Mouse (Mus musculus): Measurements from ENCODE around the gene Ccdc151. TPM values are rescaled to one million over a fixed set of nuclear protein-coding genes. Genes with fewer than 3 reads are reported as not detected.

Gene Ccdc151
- polyA plus RNA-seq, 1 experiment = 6.7 TPM

GRCm38 (mm10) chr9:21968883-21969282, 33.6 kb downstream of the Ccdc151 start:
- DNase-seq (ENCODE audit: low read depth) = no peak
- TF ChIP-seq CTCF (IDR thresholded peaks at IDR 0.05; ENCODE audit: borderline replicate concordance, extremely low read depth, insufficient read depth, insufficient read length) (no peak), POLR2A (IDR thresholded peaks at IDR 0.05; ENCODE audit: borderline replicate concordance, extremely low read depth, insufficient read depth, insufficient read length, poor library complexity, severe bottlenecking) (no peak)

GRCm38 (mm10) chr9:21963417-21963816, 39.0 kb downstream of the Ccdc151 start, which contains the start of gene Epor:
TSS of gene Epor (minus strand) at chr9:21963506.
- TF ChIP-seq CTCF (IDR thresholded peaks at IDR 0.05; ENCODE audit: borderline replicate concordance, extremely low read depth, insufficient read depth, insufficient read length) (no peak), POLR2A (IDR thresholded peaks at IDR 0.05; ENCODE audit: borderline replicate concordance, extremely low read depth, insufficient read depth, insufficient read length, poor library complexity, severe bottlenecking) (no peak)
- DNase-seq (ENCODE audit: low read depth) = no peak

DNA sequence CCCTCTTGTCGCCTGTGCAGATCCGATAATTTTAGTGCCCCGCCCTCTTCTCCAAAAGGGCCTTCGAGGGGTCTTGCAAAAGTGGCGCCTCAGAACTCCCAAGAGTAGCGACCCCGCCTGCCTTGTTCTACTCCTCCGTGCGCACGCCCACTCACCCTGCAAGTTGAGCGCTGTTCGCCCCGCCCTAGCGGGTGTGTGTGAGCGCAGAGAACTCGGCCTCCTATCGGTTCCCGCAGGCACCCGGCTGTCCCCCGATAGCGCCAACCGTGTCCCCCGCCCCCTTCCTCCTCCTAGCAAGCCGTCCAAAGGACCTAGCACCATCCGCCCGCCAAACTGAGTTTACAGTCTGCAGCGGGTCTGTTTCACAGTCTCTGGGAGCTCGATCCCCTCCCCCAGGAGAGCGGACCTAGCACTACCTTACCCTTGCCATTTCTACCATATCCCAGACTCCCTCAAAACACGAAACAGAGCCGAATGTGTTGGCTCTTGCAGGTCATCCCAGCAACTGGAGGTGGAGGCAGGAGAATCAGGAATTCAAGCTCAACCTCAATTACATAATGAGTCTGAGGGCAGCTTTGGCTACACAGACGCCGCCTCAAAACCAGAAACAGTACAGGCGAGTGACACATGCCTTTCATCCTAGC, 39.9 kb downstream of the Ccdc151 start:
- DNase-seq (ENCODE audit: low read depth) = peak; percentile 75
- TF ChIP-seq CTCF (IDR thresholded peaks at IDR 0.05; ENCODE audit: borderline replicate concordance, extremely low read depth, insufficient read depth, insufficient read length) (no peak; the same call in 1 of the 2 replicates), POLR2A (IDR thresholded peaks at IDR 0.05; ENCODE audit: borderline replicate concordance, extremely low read depth, insufficient read depth, insufficient read length, poor library complexity, severe bottlenecking) (no peak)

GRCm38 (mm10) chr9:21962010-21962409, 40.4 kb downstream of the Ccdc151 start:
- DNase-seq (ENCODE audit: low read depth) = no peak
- no peak for TF ChIP-seq POLR2A (IDR thresholded peaks at IDR 0.05; ENCODE audit: borderline replicate concordance, extremely low read depth, insufficient read depth, insufficient read length, poor library complexity, severe bottlenecking)
- no peak for TF ChIP-seq CTCF (IDR thresholded peaks at IDR 0.05; ENCODE audit: borderline replicate concordance, extremely low read depth, insufficient read depth, insufficient read length)

DNA sequence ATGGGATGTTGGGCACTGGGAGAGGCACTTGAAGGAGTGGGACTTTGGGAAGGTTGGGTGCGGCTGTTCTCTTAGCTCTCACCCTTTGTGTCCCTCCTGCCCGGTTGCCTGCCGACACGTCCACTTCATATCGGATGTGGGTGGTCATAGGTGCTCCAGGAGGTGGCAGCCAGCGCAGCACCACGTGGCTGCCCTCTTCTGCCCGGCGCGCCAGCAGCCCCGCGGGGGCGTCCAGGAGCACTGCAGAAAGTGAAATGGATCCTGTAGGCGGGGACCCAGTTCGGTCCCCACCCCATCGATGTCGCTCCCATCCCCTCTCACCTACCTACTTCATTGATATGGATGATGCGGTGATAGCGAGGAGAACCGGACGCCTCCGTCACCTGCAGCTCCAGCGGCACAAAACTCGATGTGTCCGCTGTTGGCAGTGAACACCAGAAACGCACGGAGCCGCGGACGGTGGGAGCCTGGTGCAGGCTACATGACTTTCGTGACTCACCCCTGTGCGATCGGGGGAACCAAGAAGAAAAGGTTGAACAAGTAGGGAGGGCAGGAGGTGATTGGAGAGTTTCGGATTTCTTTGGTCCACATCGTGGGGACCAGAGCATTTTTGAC, 41.0 kb downstream of the Ccdc151 start:
- no peak for TF ChIP-seq CTCF (IDR thresholded peaks at IDR 0.05; ENCODE audit: borderline replicate concordance, extremely low read depth, insufficient read depth, insufficient read length)
- no peak for TF ChIP-seq POLR2A (IDR thresholded peaks at IDR 0.05; ENCODE audit: borderline replicate concordance, extremely low read depth, insufficient read depth, insufficient read length, poor library complexity, severe bottlenecking)
- DNase-seq (ENCODE audit: low read depth) = no peak

GRCm38 (mm10) chr9:21960558-21961208, 41.8 kb downstream of the Ccdc151 start:
- DNase-seq (ENCODE audit: low read depth) = no peak
- TF ChIP-seq POLR2A (IDR thresholded peaks at IDR 0.05; ENCODE audit: borderline replicate concordance, extremely low read depth, insufficient read depth, insufficient read length, poor library complexity, severe bottlenecking) = no peak
- TF ChIP-seq CTCF (IDR thresholded peaks at IDR 0.05; ENCODE audit: borderline replicate concordance, extremely low read depth, insufficient read depth, insufficient read length) = no peak

DNA sequence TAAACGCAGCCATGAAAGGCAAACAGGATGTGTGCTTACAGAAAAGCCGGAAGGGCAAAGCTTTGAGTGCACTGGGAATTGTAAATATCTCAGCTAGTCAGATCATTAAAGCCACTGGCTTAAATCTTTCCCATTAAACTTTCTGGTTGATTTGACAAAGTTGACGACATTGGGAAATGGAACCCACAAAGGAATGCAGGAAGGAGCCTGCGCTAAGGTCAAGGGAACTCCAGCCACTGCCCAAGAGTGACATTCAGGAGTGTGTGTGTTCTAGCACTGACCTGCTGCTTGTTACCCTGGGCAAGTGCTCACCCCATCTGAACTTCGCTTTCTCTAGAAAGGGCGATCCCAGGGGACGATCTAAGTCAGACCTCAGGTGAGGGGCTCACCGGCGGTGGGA, 42.3 kb downstream of the Ccdc151 start:
- DNase-seq (ENCODE audit: low read depth) = no peak
- TF ChIP-seq POLR2A (IDR thresholded peaks at IDR 0.05; ENCODE audit: borderline replicate concordance, extremely low read depth, insufficient read depth, insufficient read length, poor library complexity, severe bottlenecking) (no peak), CTCF (IDR thresholded peaks at IDR 0.05; ENCODE audit: borderline replicate concordance, extremely low read depth, insufficient read depth, insufficient read length) (no peak)

- TF ChIP-seq CTCF (IDR thresholded peaks at IDR 0.05; ENCODE audit: borderline replicate concordance, extremely low read depth, insufficient read depth, insufficient read length) (no peak), POLR2A (IDR thresholded peaks at IDR 0.05; ENCODE audit: borderline replicate concordance, extremely low read depth, insufficient read depth, insufficient read length, poor library complexity, severe bottlenecking) (no peak)
- DNase-seq (ENCODE audit: low read depth) = no peak
Measured at GRCm38 (mm10) chr9:21959244-21959643, 43.2 kb downstream of the Ccdc151 start.

DNA sequence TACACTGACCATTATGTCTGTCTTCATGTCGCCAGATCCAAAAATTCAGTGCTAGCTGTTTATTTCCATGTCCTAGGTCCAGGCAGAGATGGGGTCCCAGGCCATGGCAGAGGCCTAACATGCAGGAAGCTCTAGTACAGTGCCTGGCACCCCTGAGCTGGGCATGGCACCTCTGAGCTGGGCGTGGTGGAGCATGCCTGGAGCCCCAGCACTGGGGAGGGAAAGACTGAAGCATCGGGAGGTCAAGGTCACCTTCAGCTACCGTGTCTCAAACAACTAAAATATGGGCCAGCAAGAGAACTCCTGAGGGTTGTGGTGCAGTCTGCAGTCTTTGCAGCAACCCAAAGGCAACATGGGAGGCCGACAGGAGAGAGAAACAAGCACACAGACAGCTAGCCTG, 44.1 kb downstream of the Ccdc151 start:
- no peak for DNase-seq (ENCODE audit: low read depth)
- TF ChIP-seq CTCF (IDR thresholded peaks at IDR 0.05; ENCODE audit: borderline replicate concordance, extremely low read depth, insufficient read depth, insufficient read length) (no peak), POLR2A (IDR thresholded peaks at IDR 0.05; ENCODE audit: borderline replicate concordance, extremely low read depth, insufficient read depth, insufficient read length, poor library complexity, severe bottlenecking) (no peak)

DNA sequence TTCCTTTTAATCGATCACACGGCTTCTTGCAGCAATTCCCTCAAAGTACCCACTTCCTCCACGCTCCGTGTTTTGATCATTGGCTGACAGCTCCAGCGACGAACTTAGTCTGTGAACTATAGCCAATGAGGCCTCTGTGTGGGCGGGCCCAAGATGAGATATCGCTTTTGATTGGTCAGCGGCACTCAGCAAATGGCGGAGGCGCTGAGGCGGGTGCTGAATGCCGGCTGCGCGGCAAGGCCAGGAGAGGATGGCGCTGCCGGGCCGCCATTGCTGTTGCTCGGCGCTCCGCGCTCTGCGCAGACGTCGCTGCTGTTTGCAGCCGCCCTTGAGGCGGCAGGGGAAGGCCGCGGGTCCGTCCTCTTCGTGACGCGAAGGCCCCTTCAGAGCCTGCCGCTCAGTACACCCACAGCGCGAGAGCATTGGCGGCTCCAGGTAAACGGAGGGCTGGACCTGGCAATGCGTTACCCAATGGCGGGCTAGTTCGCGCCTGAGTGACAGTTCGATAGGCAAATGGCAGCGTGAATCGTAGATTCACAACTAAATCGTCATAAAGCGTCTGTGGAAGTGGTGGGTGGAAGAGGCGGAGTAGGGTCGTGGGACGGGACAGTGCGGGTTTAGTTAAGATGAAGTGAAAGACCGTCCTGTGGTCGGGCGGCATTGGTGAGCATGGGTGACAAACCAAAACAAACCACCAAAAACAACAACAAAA, 46.7 kb downstream of the Ccdc151 start, which contains the start of gene Swsap1:
Gene Swsap1 (plus strand): TSS at position 186 of the 712 bp plus-strand sequence.
- peak; percentile 99 for DNase-seq (ENCODE audit: low read depth)
- peak; percentile 28; the same call in 1 of the 2 replicates for TF ChIP-seq POLR2A (IDR thresholded peaks at IDR 0.05; ENCODE audit: borderline replicate concordance, extremely low read depth, insufficient read depth, insufficient read length, poor library complexity, severe bottlenecking)
- TF ChIP-seq CTCF (IDR thresholded peaks at IDR 0.05; ENCODE audit: borderline replicate concordance, extremely low read depth, insufficient read depth, insufficient read length) = no peak

GRCm38 (mm10) chr9:21955225-21955569, 47.2 kb downstream of the Ccdc151 start:
- peak; percentile 47; the same call in 1 of the 2 replicates for TF ChIP-seq CTCF (IDR thresholded peaks at IDR 0.05; ENCODE audit: borderline replicate concordance, extremely low read depth, insufficient read depth, insufficient read length)
- TF ChIP-seq POLR2A (IDR thresholded peaks at IDR 0.05; ENCODE audit: borderline replicate concordance, extremely low read depth, insufficient read depth, insufficient read length, poor library complexity, severe bottlenecking) = no peak
- DNase-seq (ENCODE audit: low read depth) = no peak

Data from brain, embryonic 14.5 days (tissue).